Mouse (Mus musculus) CH12.LX (cell line): ENCODE measurements around the gene Kndc1. TPM values are rescaled to one million over a fixed set of nuclear protein-coding genes. Genes with fewer than 3 reads are reported as not detected.

ENCODE experiments used
- DNase-seq: peaks from one replicate; pipeline ENCODE4 v3.0.0-alpha.2; 2013; ENCODE audit errors: extremely low read depth
- H3K27ac ChIP-seq: 2 replicates; pipeline ENCODE4 v1.5.1; 2012; ENCODE audit warnings: low read depth, mild to moderate bottlenecking, control low read depth, moderate library complexity; ENCODE audit not compliant: insufficient read depth
- H3K27me3 ChIP-seq: replicated peaks from 2 replicates; pipeline ENCODE3; 2012; ENCODE audit warnings: inconsistent platforms
- H3K36me3 ChIP-seq, 2 experiments: replicated peaks in 1 of 2; 2 replicates each; pipeline versions ENCODE3 to v1.6.1; 2012; ENCODE audit warnings: inconsistent platforms in 1 of 2, low read length in 1 of 2, mild to moderate bottlenecking in 1 of 2, mixed read lengths in 1 of 2, moderate library complexity in 1 of 2; ENCODE audit not compliant: control insufficient read depth in 1 of 2, insufficient read depth in 1 of 2
- H3K4me1 ChIP-seq, 2 experiments: 2 replicates each; pipeline ENCODE4 v1.6.1; 2012; ENCODE audit warnings: inconsistent platforms in 1 of 2, moderate library complexity in 1 of 2; ENCODE audit not compliant: insufficient read depth in 2 of 2, control insufficient read depth in 1 of 2
- H3K4me2 ChIP-seq: 2 replicates; pipeline ENCODE4 v1.6.1; 2012; ENCODE audit warnings: low read depth, mild to moderate bottlenecking, control low read depth; ENCODE audit not compliant: poor library complexity, insufficient read depth, severe bottlenecking
- H3K4me3 ChIP-seq, 3 experiments: fragments of 150-350 bp in 1 of 3; sonication (generic) in 1 of 3; replicated peaks in 1 of 3; 2 replicates each; pipeline versions ENCODE3 to v1.5.1; 2011 to 2012; ENCODE audit warnings: low read depth in 2 of 3, low read length in 2 of 3, mild to moderate bottlenecking in 2 of 3, moderate library complexity in 2 of 3, control low read depth in 1 of 3, improper control_type of control experiment in 1 of 3, inconsistent platforms in 1 of 3, mixed read lengths in 1 of 3; ENCODE audit not compliant: poor library complexity in 1 of 3
- H3K79me2 ChIP-seq: replicated peaks from 2 replicates; pipeline ENCODE4 v1.6.1; 2012; ENCODE audit warnings: mild to moderate bottlenecking, moderate library complexity; ENCODE audit not compliant: control insufficient read depth, poor library complexity, insufficient read depth, severe bottlenecking; ENCODE audit errors: extremely low read depth
- H3K9ac ChIP-seq: 2 replicates; pipeline ENCODE4 v1.6.1; 2012; ENCODE audit warnings: low read depth, mild to moderate bottlenecking, control low read depth, moderate library complexity; ENCODE audit not compliant: insufficient read depth
- H3K9me3 ChIP-seq: replicated peaks from 2 replicates; pipeline ENCODE3; 2012; ENCODE audit warnings: low read length, inconsistent platforms, mixed read lengths
- CHD1 ChIP-seq: IDR thresholded peaks from 2 replicates; pipeline ENCODE4 v1.6.1; 2012; ENCODE audit warnings: low read depth, low read length, improper control_type of control experiment, inconsistent platforms
- CHD2 ChIP-seq: IDR thresholded peaks from 2 replicates; pipeline ENCODE4 v1.6.1; 2011; ENCODE audit warnings: low read length, improper control_type of control experiment
- CTCF ChIP-seq, 2 experiments: IDR thresholded peaks in 1 of 2; conservative IDR thresholded peaks in 1 of 2; 2 replicates each; pipeline ENCODE4 v1.5.1; 2011 to 2012; ENCODE audit warnings: low read depth in 2 of 2, low read length in 2 of 2, improper control_type of control experiment in 1 of 2, inconsistent platforms in 1 of 2, mild to moderate bottlenecking in 1 of 2, moderate library complexity in 1 of 2
- E2F4 ChIP-seq: IDR thresholded peaks from 2 replicates; pipeline ENCODE4 v1.6.1; 2011; ENCODE audit warnings: low read depth, low read length, improper control_type of control experiment; ENCODE audit not compliant: insufficient replicate concordance
- EP300 ChIP-seq: IDR thresholded peaks from 2 replicates; pipeline ENCODE4 v1.6.1; 2011; ENCODE audit warnings: low read length, improper control_type of control experiment
- ETS1 ChIP-seq: conservative IDR thresholded peaks from 2 replicates; pipeline ENCODE4 v1.6.1; 2012; ENCODE audit warnings: low read depth, mild to moderate bottlenecking, inconsistent platforms, low read length, improper control_type of control experiment, moderate library complexity
- GABPA ChIP-seq: IDR thresholded peaks from 2 replicates; pipeline ENCODE4 v1.6.1; 2012; ENCODE audit warnings: low read depth, low read length, improper control_type of control experiment, inconsistent platforms; ENCODE audit not compliant: insufficient replicate concordance
- HCFC1 ChIP-seq: IDR thresholded peaks from 2 replicates; pipeline ENCODE4 v1.6.1; 2012; ENCODE audit warnings: low read depth, mild to moderate bottlenecking, inconsistent platforms, low read length, improper control_type of control experiment
- IRF4 ChIP-seq: IDR thresholded peaks from 2 replicates; pipeline ENCODE4 v1.6.1; 2014; ENCODE audit warnings: low read depth, mild to moderate bottlenecking, inconsistent platforms, low read length, improper control_type of control experiment
- JUN ChIP-seq: IDR thresholded peaks from 2 replicates; pipeline ENCODE4 v1.6.1; 2011; ENCODE audit warnings: low read depth, mild to moderate bottlenecking, low read length, improper control_type of control experiment, moderate library complexity; ENCODE audit not compliant: insufficient read depth
- JUND ChIP-seq: conservative IDR thresholded peaks from 2 replicates; pipeline ENCODE4 v1.6.1; 2011; ENCODE audit warnings: low read depth, low read length, improper control_type of control experiment
- KAT2A ChIP-seq: IDR thresholded peaks from 2 replicates; pipeline ENCODE4 v1.6.1; 2012; ENCODE audit warnings: low read length, improper control_type of control experiment, inconsistent platforms; ENCODE audit not compliant: insufficient replicate concordance
- MAFK ChIP-seq: IDR thresholded peaks from 2 replicates; pipeline ENCODE4 v1.6.1; 2011; ENCODE audit warnings: low read length, improper control_type of control experiment; ENCODE audit not compliant: insufficient replicate concordance
- MAX ChIP-seq: IDR thresholded peaks from 2 replicates; pipeline ENCODE4 v1.6.1; 2011; ENCODE audit warnings: low read length, improper control_type of control experiment
- MAZ ChIP-seq: IDR thresholded peaks from 2 replicates; pipeline ENCODE4 v1.6.1; 2012; ENCODE audit warnings: low read depth, mild to moderate bottlenecking, inconsistent platforms, low read length, improper control_type of control experiment, moderate library complexity
- MEF2A ChIP-seq: IDR thresholded peaks from 2 replicates; pipeline ENCODE4 v1.6.1; 2014; ENCODE audit warnings: low read depth, mild to moderate bottlenecking, inconsistent platforms, low read length, improper control_type of control experiment, borderline replicate concordance
- MYC ChIP-seq: IDR thresholded peaks from 2 replicates; pipeline ENCODE4 v1.6.1; 2011; ENCODE audit warnings: low read depth, mild to moderate bottlenecking, improper control_type of control experiment, low read length
- NELFE ChIP-seq: IDR thresholded peaks from 2 replicates; pipeline ENCODE4 v1.6.1; 2011; ENCODE audit warnings: low read depth, low read length, improper control_type of control experiment
- POLR2A ChIP-seq: IDR thresholded peaks from 2 replicates; pipeline ENCODE4 v1.6.1; 2011; ENCODE audit warnings: low read depth, mild to moderate bottlenecking, improper control_type of control experiment, low read length
- RAD21 ChIP-seq: IDR thresholded peaks from 2 replicates; pipeline ENCODE4 v1.6.1; 2011; ENCODE audit warnings: low read depth, mild to moderate bottlenecking, low read length, improper control_type of control experiment, moderate library complexity
- RCOR1 ChIP-seq: conservative IDR thresholded peaks from 2 replicates; pipeline ENCODE4 v1.6.1; 2012; ENCODE audit warnings: low read depth, mild to moderate bottlenecking, inconsistent platforms, low read length, improper control_type of control experiment
- SMC3 ChIP-seq: IDR thresholded peaks from 2 replicates; pipeline ENCODE4 v1.6.1; 2011; ENCODE audit warnings: low read depth, low read length, improper control_type of control experiment
- TBP ChIP-seq: conservative IDR thresholded peaks from 2 replicates; pipeline ENCODE4 v1.6.1; 2011; ENCODE audit warnings: low read depth, low read length, improper control_type of control experiment
- TCF12 ChIP-seq: IDR thresholded peaks from 2 replicates; pipeline ENCODE4 v1.6.1; 2014; ENCODE audit warnings: low read depth, mild to moderate bottlenecking, inconsistent platforms, low read length, improper control_type of control experiment
- UBTF ChIP-seq: IDR thresholded peaks from 2 replicates; pipeline ENCODE4 v1.6.1; 2012; ENCODE audit warnings: low read depth, mild to moderate bottlenecking, inconsistent platforms, low read length, improper control_type of control experiment, moderate library complexity
- USF1 ChIP-seq: IDR thresholded peaks from 2 replicates; pipeline ENCODE4 v1.6.1; 2014; ENCODE audit warnings: low read depth, mild to moderate bottlenecking, inconsistent platforms, low read length, improper control_type of control experiment
- ZKSCAN1 ChIP-seq: IDR thresholded peaks from 2 replicates; pipeline ENCODE4 v1.6.1; 2012; ENCODE audit warnings: low read depth, inconsistent platforms, low read length, improper control_type of control experiment, borderline replicate concordance
- ZMIZ1 ChIP-seq: IDR thresholded peaks from 2 replicates; pipeline ENCODE4 v1.6.1; 2012; ENCODE audit warnings: low read depth, mild to moderate bottlenecking, inconsistent platforms, low read length, improper control_type of control experiment
- dilution Hi-C: fragments of 300-500 bp; cut with MboI; formaldehyde crosslinking; loops from 2 replicates; pipeline ENCODE4 v1.14.3; 2020; ENCODE audit warnings: low sequenced_read_pairs; ENCODE audit not compliant: extremely low pct_unique_long_range_greater_than_20kb, extremely low pct_ligation_motif_present
- in situ Hi-C: fragments of 300-500 bp; cut with MboI; formaldehyde crosslinking; loops from 3 replicates; pipeline ENCODE4 v1.14.3; 2019; ENCODE audit warnings: low sequenced_read_pairs, low pct_ligation_motif_present, low pct_unique_long_range_greater_than_20kb, mixed read lengths
- polyA plus RNA-seq: library from polyadenylated mRNA; unstranded; fragments of >175 nt; gene quantifications from 2 replicates; pipeline ENCODE4 v1.2.1, GENCODE M21; 2012; ENCODE audit warnings: low read depth; ENCODE audit not compliant: insufficient read length
- total RNA-seq, 2 experiments: library from RNA; depleted of rRNA; stranded (reverse); fragments of 300-350 nt in 1 of 2; fragments of >200 nt in 1 of 2; gene quantifications; 2 replicates each; pipeline ENCODE4 v1.2.3; 2012 to 2014

The Kndc1 gene
- total and polyA plus RNA-seq, 3 experiments: 2.3 to 5.0 (median 4.0) TPM

DNA sequence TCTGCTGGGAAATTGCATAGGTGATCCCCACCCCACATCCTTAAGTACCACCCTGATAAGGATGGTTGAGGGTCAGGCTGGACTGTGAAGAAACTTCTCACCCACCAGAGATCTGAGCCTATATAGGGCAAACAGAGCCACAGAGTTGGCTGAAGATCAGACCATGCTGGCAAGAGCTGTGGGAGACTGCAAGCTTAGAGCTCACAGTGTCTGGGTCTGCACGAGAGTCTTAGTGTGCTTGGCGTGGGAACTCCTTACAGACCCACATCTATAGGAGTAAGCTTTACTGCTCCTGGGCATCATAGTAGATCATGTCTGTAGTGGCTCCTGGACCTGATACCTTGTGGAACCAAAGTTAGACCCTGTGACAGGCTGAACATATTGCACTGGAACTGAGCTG is 4.1 kb downstream of the Kndc1 start:
- Histone ChIP-seq H3K36me3 (no peaks in the 10 kb centered on the region), H3K27ac (no peak overlapping the region), H3K4me1 (peaks cover 0 to 7% of the 10 kb centered on the region in 2 experiments; a peak in 1 of 4 replicates), H3K79me2 (no peaks in the 10 kb centered on the region), H3K9ac (no peak overlapping the region), H3K27me3 (peaks cover 40% of the 10 kb centered on the region), H3K4me2 (no peak overlapping the region), H3K9me3 (no peaks in the 10 kb centered on the region), H3K4me3 (no peak overlapping the region)
- no peak for DNase-seq
- dilution Hi-C loops (no loop called here), in situ Hi-C loops (loop anchor here (25.0 kb wide), 1 partner anchor 411 kb away; no protein-coding TSS in a partner anchor)
- no peak for TF ChIP-seq TCF12
- TF ChIP-seq MAX: no peak
- no peak for TF ChIP-seq POLR2A
- TF ChIP-seq ZKSCAN1: no peak
- no peak for TF ChIP-seq RAD21
- no peak for TF ChIP-seq JUN
- no peak for TF ChIP-seq HCFC1
- TF ChIP-seq KAT2A: no peak
- no peak for TF ChIP-seq EP300
- no peak for TF ChIP-seq E2F4
- TF ChIP-seq ETS1: no peak
- no peak for TF ChIP-seq MAFK
- TF ChIP-seq GABPA: no peak
- no peak for TF ChIP-seq MYC
- TF ChIP-seq TBP: no peak

DNA sequence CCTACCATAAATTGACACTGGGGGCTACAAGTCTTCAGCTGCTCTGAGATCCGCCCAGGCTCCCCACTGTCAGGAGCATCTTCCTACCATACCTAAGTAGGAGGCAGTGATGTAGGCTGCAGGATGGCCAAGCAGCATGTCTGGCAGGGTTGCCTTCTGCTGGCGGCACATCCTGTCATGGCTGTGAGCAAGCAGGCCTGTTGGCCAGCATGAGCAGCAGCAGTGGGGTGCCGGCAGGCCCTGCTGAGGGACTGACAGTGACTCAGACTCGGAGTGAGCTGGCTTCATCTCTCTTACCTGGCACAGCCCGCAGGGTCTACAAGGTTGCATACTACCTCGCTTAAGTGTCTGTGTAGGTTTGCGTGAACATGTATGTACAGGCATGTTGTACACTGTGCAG is 5.0 kb downstream of the Kndc1 start:
- Histone ChIP-seq H3K36me3 (no peaks in the 10 kb centered on the region), H3K4me2 (no peak overlapping the region), H3K27me3 (peaks cover 31% of the 10 kb centered on the region), H3K27ac (no peak overlapping the region), H3K4me3 (no peak overlapping the region), H3K4me1 (peaks cover 0 to 11% of the 10 kb centered on the region in 2 experiments; a peak in 2 of 4 replicates), H3K9me3 (no peaks in the 10 kb centered on the region), H3K79me2 (no peaks in the 10 kb centered on the region), H3K9ac (no peak overlapping the region)
- dilution Hi-C loops (no loop called here), in situ Hi-C loops (loop anchor here (25.0 kb wide), 1 partner anchor 412 kb away; no protein-coding TSS in a partner anchor)
- no peak for DNase-seq
- TF ChIP-seq JUND (no peak), USF1 (no peak), SMC3 (no peak), CHD2 (no peak), CTCF (conservative IDR thresholded peaks at IDR 0.05 in 1 of 2, IDR thresholded peaks at IDR 0.05 in 1 of 2; ENCODE audit: low read depth in 2 of 2, low read length in 2 of 2) (no peak), MAZ (no peak), RCOR1 (no peak), ZMIZ1 (no peak), IRF4 (no peak), GABPA (no peak), CHD1 (no peak), MAFK (no peak), JUN (no peak), E2F4 (no peak), UBTF (no peak), MEF2A (no peak), EP300 (no peak), MYC (no peak), NELFE (no peak)
